Mouse (Mus musculus): Measurements from ENCODE around the gene Gm45713. TPM values are rescaled to one million over a fixed set of nuclear protein-coding genes. Genes with fewer than 3 reads are reported as not detected.
"Not testable (repeated sequence)": the region's sequence is repeated elsewhere in the genome, so short reads cannot be mapped to it uniquely, and the experiment has no call there.

Gene Gm45713
- polyA plus RNA-seq, 1 experiment from 2014 or later = not detected

- Histone ChIP-seq H3K9me3 (replicated peaks) (no peaks in the 10 kb centered on the region), H3K27me3 (ENCODE audit: low read depth, poor library complexity, severe bottlenecking) (no peaks in the 10 kb centered on the region), H3K36me3 (no peaks in the 10 kb centered on the region), H3K4me1 (peaks cover 29% of the 10 kb centered on the region), H3K27ac (peak overlapping the region; percentile 30; the same call in 1 of the 2 replicates), H3K4me3 (no peak overlapping the region)
- WGBS = 83% methylated on average over 5 of the region's 5 CpGs
- DNase-seq (ENCODE audit: low spot score) = no peak
Measured at GRCm38 (mm10) chr7:45104941-45105340, 31.1 kb downstream of the Gm45713 start.

- DNase-seq (ENCODE audit: low spot score) = no peak
- Histone ChIP-seq H3K27ac (peak within 1 kb of the TSS; percentile 78), H3K36me3 (no peaks in the 10 kb centered on the region), H3K4me3 (peak within 1 kb of the TSS; percentile 16; the same call in 1 of the 2 replicates), H3K4me1 (peaks cover 29% of the 10 kb centered on the region), H3K9me3 (replicated peaks) (no peaks in the 10 kb centered on the region), H3K27me3 (ENCODE audit: low read depth, poor library complexity, severe bottlenecking) (no peaks in the 10 kb centered on the region)
- WGBS = 54% methylated on average over 7 of the region's 7 CpGs
Measured at GRCm38 (mm10) chr7:45103652-45104180, 32.3 kb downstream of the Gm45713 start, which contains the start of gene Fcgrt. Fcgrt (minus strand) TSS chr7:45103851.

- H3K27me3 ChIP-seq (ENCODE audit: low read depth, poor library complexity, severe bottlenecking) = no peaks in the 10 kb centered on the region
- peak overlapping the region; percentile 78 for H3K27ac ChIP-seq
- H3K36me3 ChIP-seq = no peaks in the 10 kb centered on the region
- no peak for DNase-seq (ENCODE audit: low spot score)
- H3K4me1 ChIP-seq = peaks cover 29% of the 10 kb centered on the region
- H3K4me3 ChIP-seq = no peak overlapping the region
- H3K9me3 ChIP-seq (replicated peaks) = no peaks in the 10 kb centered on the region
- 78% methylated on average over 9 of the region's 9 CpGs for WGBS
Measured at GRCm38 (mm10) chr7:45102940-45103585, 33.0 kb downstream of the Gm45713 start.

GRCm38 (mm10) chr7:45102441-45102840, 33.6 kb downstream of the Gm45713 start:
- Histone ChIP-seq H3K36me3 (no peaks in the 10 kb centered on the region), H3K4me1 (peaks cover 31% of the 10 kb centered on the region), H3K9me3 (replicated peaks) (no peaks in the 10 kb centered on the region), H3K27ac (no peak overlapping the region; the same call in 1 of the 2 replicates), H3K27me3 (ENCODE audit: low read depth, poor library complexity, severe bottlenecking) (no peaks in the 10 kb centered on the region), H3K4me3 (no peak overlapping the region)
- no peak for DNase-seq (ENCODE audit: low spot score)
- WGBS = 91% methylated on average over 11 of the region's 11 CpGs

- 93% methylated on average over 6 of the region's 6 CpGs for WGBS
- H3K36me3 ChIP-seq = no peaks in the 10 kb centered on the region
Measured at GRCm38 (mm10) chr7:45100046-45100445, 36.0 kb downstream of the Gm45713 start.

GRCm38 (mm10) chr7:45098541-45099240, 37.3 kb downstream of the Gm45713 start:
- H3K9me3 ChIP-seq (replicated peaks) = no peaks in the 10 kb centered on the region
- WGBS = 89% methylated on average over 8 of the region's 8 CpGs
- H3K4me1 ChIP-seq = peaks cover 33% of the 10 kb centered on the region
- no peaks in the 10 kb centered on the region for H3K36me3 ChIP-seq
- no peak overlapping the region for H3K27ac ChIP-seq
- DNase-seq (ENCODE audit: low spot score) = no peak
- no peaks in the 10 kb centered on the region for H3K27me3 ChIP-seq (ENCODE audit: low read depth, poor library complexity, severe bottlenecking)
- H3K4me3 ChIP-seq = no peak overlapping the region

More at GRCm38 (mm10) chr7:45100046-45100445, 36.0 kb downstream of the Gm45713 start:
- Histone ChIP-seq H3K27me3 (ENCODE audit: low read depth, poor library complexity, severe bottlenecking) (no peaks in the 10 kb centered on the region), H3K9me3 (replicated peaks) (no peaks in the 10 kb centered on the region), H3K4me3 (no peak overlapping the region), H3K4me1 (peaks cover 28% of the 10 kb centered on the region), H3K27ac (no peak overlapping the region)
- no peak for DNase-seq (ENCODE audit: low spot score)

GRCm38 (mm10) chr7:45097479-45097878, 38.6 kb downstream of the Gm45713 start:
- DNase-seq (ENCODE audit: low spot score) = no peak
- Histone ChIP-seq H3K4me1 (peaks cover 34% of the 10 kb centered on the region), H3K36me3 (no peaks in the 10 kb centered on the region), H3K27me3 (ENCODE audit: low read depth, poor library complexity, severe bottlenecking) (no peaks in the 10 kb centered on the region), H3K27ac (no peak overlapping the region), H3K9me3 (replicated peaks) (no peaks in the 10 kb centered on the region), H3K4me3 (no peak overlapping the region)
- 74% methylated on average over 6 of the region's 6 CpGs for WGBS

- H3K27ac ChIP-seq; DNase-seq (ENCODE audit: low spot score); H3K4me3 ChIP-seq; H3K36me3 ChIP-seq; H3K27me3 ChIP-seq (ENCODE audit: low read depth, poor library complexity, severe bottlenecking); H3K9me3 ChIP-seq (replicated peaks): not testable (repeated sequence)
- H3K4me1 ChIP-seq = peaks cover 43% of the 10 kb centered on the region
- WGBS = 97% methylated on average over 14 of the region's 14 CpGs
Measured at GRCm38 (mm10) chr7:45095965-45096364, 40.1 kb downstream of the Gm45713 start.

- H3K4me3 ChIP-seq = no peak overlapping the region
- 78% methylated on average over 6 of the region's 6 CpGs for WGBS
- H3K27me3 ChIP-seq (ENCODE audit: low read depth, poor library complexity, severe bottlenecking) = no peaks in the 10 kb centered on the region
- peaks cover 3% of the 10 kb centered on the region for H3K36me3 ChIP-seq
- peak overlapping the region; percentile 91 for H3K27ac ChIP-seq
- DNase-seq (ENCODE audit: low spot score) = no peak
- H3K4me1 ChIP-seq = peaks cover 49% of the 10 kb centered on the region
- no peaks in the 10 kb centered on the region for H3K9me3 ChIP-seq (replicated peaks)
Measured at GRCm38 (mm10) chr7:45095367-45095766, 40.7 kb downstream of the Gm45713 start.

GRCm38 (mm10) chr7:45094121-45094520, 41.9 kb downstream of the Gm45713 start:
- H3K27ac ChIP-seq = peak overlapping the region; percentile 91
- WGBS = 6% methylated on average over 7 of the region's 7 CpGs
- DNase-seq (ENCODE audit: low spot score) = peak; percentile 69

GRCm38 (mm10) chr7:45093516-45093905, 42.5 kb downstream of the Gm45713 start:
- DNase-seq (ENCODE audit: low spot score) = peak; percentile 81
- Histone ChIP-seq H3K4me1 (peaks cover 51% of the 10 kb centered on the region), H3K4me3 (peak overlapping the region; percentile 29), H3K9me3 (replicated peaks) (no peaks in the 10 kb centered on the region), H3K27ac (peak overlapping the region; percentile 91), H3K27me3 (ENCODE audit: low read depth, poor library complexity, severe bottlenecking) (no peaks in the 10 kb centered on the region), H3K36me3 (peaks cover 16% of the 10 kb centered on the region)
- 20% methylated on average over 18 of the region's 18 CpGs for WGBS

More at GRCm38 (mm10) chr7:45094121-45094520, 41.9 kb downstream of the Gm45713 start:
- H3K36me3 ChIP-seq = peaks cover 11% of the 10 kb centered on the region
- peak overlapping the region; percentile 29 for H3K4me3 ChIP-seq
- H3K9me3 ChIP-seq (replicated peaks) = no peaks in the 10 kb centered on the region
- no peaks in the 10 kb centered on the region for H3K27me3 ChIP-seq (ENCODE audit: low read depth, poor library complexity, severe bottlenecking)
- H3K4me1 ChIP-seq = peaks cover 51% of the 10 kb centered on the region

GRCm38 (mm10) chr7:45092828-45093515, 43.1 kb downstream of the Gm45713 start:
- Histone ChIP-seq H3K4me1 (peaks cover 51% of the 10 kb centered on the region), H3K9me3 (replicated peaks) (no peaks in the 10 kb centered on the region), H3K4me3 (peak overlapping the region; percentile 29), H3K36me3 (peaks cover 21% of the 10 kb centered on the region), H3K27me3 (ENCODE audit: low read depth, poor library complexity, severe bottlenecking) (no peaks in the 10 kb centered on the region), H3K27ac (peak overlapping the region; percentile 91)
- DNase-seq (ENCODE audit: low spot score) = peak; percentile 66
- 24% methylated on average over 12 of the region's 12 CpGs for WGBS
